Mouse (Mus musculus) brain, embryonic 14.5 days (tissue): Measurements from ENCODE around the gene Gm3415.
"Not testable (repeated sequence)": the region's sequence is repeated elsewhere in the genome, so short reads cannot be mapped to it uniquely, and the experiment has no call there.

Experiments used
- CTCF ChIP-seq: fragments of 200-500 bp; IDR thresholded peaks from 2 replicates; pipeline ENCODE4 v1.5.1; 2012; ENCODE audit warnings: inconsistent platforms, mild to moderate bottlenecking, moderate library complexity, borderline replicate concordance; ENCODE audit not compliant: insufficient read depth, insufficient read length; ENCODE audit errors: extremely low read depth
- POLR2A ChIP-seq: fragments of 200-500 bp; IDR thresholded peaks from 2 replicates; pipeline ENCODE4 v1.6.1; 2012; ENCODE audit warnings: mild to moderate bottlenecking, inconsistent platforms, borderline replicate concordance; ENCODE audit not compliant: poor library complexity, insufficient read depth, insufficient read length, severe bottlenecking; ENCODE audit errors: extremely low read depth

DNA sequence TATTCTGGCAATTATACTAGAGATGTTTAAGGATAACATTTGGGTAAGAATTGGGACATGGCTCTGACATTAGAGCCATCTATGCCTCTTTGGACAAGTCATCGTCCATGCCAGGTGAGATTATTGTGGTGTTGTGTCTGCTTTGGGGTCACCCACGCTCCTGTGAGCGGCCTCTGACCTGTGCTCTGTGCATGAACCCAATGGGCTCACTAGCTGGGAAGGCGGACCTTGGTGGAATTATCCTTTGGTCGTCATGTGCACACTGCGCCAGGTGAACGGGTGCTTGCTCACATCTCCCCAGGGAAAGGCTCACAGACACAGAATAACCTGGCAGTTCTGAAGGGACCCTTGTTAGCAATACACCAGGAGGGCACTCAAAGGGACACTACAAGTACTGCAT, 43.3 kb downstream of the Gm3415 start:
- TF ChIP-seq POLR2A, CTCF: not testable (repeated sequence)
